Mouse (Mus musculus): ENCODE results near the gene Lce3e. TPM values are rescaled to one million over a fixed set of nuclear protein-coding genes. Genes with fewer than 3 reads are reported as not detected.

The Lce3e gene
- polyA plus RNA-seq (2015; fragmentation: Illumina TruSeq; extraction: RNeasy Lipid Tissue Mini Kit (QIAGEN cat#74804); ENCODE audit: insufficient read depth, low replicate concordance) = not detected

DNA sequence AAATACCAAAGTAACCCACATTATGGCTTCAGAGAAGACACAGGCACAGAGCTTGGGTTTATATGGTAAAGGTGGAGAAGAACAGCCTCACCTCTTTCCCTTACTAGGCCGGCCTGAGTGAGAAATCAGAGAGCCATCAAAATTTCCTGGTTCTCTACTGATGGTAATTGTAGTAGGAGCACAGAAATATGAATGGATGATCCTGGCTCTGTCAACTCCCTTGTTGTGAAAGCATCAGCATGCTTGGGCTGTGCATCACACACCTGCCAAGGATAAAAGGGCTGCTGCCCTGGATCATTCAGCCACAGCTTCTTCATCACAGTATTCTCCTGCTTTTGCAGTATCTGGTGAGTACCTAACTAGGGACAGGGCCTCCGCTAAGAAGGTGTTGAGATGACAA, at the start of gene Lce3e:
TSS of gene Lce3e (plus strand) at position 301 of the 400 bp plus-strand sequence.

GRCm38 (mm10) chr3:92926130-92926529, 40.7 kb upstream of the Lce3e start, which contains the start of gene Lce3a:
Gene Lce3a (minus strand): TSS chr3:92926230.

DNA sequence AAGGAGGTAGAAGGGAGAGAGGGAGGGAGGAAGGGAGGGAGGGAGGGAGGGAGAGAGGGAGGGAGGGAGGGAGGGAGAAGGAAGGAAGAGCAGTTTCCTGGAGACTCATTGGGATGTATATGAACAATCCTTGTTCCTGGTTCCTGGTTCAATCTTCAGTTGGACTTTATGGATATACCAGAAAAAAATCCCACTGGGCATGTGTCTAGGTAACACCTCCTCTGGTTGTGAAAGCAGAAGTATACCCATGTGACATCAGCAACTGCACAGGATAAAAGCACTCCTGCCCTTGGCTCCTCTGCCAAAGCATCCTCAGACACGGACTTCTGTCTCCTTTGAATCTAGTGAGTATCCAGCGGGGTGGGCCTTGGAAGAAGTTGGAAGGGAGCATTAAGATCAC, 34.2 kb upstream of the Lce3e start, which contains the start of gene Lce3b:
TSS of gene Lce3b (plus strand) at position 301 of the 400 bp plus-strand sequence.

GRCm38 (mm10) chr3:92944186-92944585, 22.7 kb upstream of the Lce3e start, which contains the start of gene Lce3c:
Gene Lce3c (plus strand): TSS chr3:92944486.

DNA sequence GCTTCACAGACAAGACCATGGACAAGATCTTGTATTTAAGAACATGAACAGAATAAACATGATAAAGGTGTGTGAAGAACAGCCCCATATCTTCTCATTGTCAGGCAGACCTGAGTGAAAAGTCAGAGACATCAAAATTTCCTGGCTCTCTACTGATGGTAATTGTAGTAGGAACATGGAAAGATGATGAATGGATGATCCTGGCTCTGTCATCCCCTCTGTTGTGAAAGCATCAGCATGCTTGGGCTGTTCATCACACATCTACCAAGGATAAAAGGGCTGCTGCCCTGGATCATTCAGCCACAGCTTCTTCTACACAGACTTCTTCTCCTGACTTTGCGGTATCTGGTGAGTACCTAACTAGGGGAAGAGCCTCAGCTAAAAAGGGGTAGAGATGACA, 9.8 kb upstream of the Lce3e start, which contains the start of gene Lce3d:
TSS of gene Lce3d (plus strand) at position 301 of the 400 bp plus-strand sequence.

DNA sequence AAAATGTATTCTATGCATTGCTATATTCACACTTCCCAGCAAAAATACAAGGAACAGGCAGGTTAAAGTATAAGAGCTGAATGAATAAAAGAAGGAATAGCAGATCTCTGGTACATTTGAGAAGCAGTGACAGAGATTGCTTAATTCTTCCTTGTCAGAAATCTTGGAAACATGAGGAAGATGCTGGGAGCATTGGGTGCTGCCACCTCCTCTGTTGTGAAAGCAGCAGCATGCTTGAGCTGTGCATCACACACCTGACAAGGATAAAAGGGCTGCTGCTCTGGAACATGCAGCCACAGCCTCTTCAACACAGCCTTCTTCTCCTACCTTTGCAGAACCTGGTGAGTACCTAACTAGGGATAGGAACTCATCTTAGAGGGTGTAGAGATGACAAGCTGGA, 25.1 kb downstream of the Lce3e start, which contains the start of gene Lce3f:
TSS of gene Lce3f (plus strand) at position 301 of the 400 bp plus-strand sequence.

DNA sequence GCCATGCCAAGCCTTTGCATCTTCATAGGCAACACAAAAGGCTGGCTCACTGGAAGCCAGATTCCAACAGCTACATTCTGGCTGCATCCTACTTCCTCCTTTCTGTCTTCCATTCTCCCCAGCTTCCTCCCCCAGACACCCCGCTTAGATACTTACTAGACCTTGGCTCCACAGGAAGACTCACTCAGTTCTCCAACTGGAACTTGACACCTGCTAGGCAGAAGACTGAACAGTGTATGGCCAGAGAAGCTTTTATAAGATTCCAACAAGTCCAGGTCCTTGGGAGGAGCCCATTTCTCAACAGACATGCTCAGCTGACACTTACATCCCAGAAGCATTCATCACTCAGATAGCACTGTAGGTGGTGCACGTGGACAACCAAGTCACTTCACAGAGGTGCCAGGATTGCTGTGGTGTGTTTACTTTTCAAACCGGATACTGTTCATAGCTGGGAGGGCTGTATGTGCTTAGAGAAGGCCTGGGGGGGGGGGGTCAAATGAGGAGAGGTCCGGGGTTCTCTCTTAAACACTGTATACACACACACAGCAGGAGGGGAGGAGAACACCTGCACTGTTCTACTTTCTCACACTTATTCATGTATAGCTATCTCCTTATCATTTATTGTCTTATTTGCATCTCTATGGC, 48.7 kb downstream of the Lce3e start, which contains the start of gene Crct1:
TSS of gene Crct1 (minus strand) at position 228 of the 645 bp plus-strand sequence.

Other genes starting within 250 kb of the Lce3e start
- not detected for gene Lce1f, start 246.7 kb upstream of the Lce3e start, polyA plus RNA-seq (2015; fragmentation: Illumina TruSeq; extraction: RNeasy Lipid Tissue Mini Kit (QIAGEN cat#74804); ENCODE audit: insufficient read depth, low replicate concordance)
- gene Gm38119, start 228.0 kb upstream of the Lce3e start, polyA plus RNA-seq (2015; fragmentation: Illumina TruSeq; extraction: RNeasy Lipid Tissue Mini Kit (QIAGEN cat#74804); ENCODE audit: insufficient read depth, low replicate concordance) = not detected
- gene Lce1g, start 214.7 kb upstream of the Lce3e start, polyA plus RNA-seq (2015; fragmentation: Illumina TruSeq; extraction: RNeasy Lipid Tissue Mini Kit (QIAGEN cat#74804); ENCODE audit: insufficient read depth, low replicate concordance) = not detected
- not detected for gene Lce1h, start 202.0 kb upstream of the Lce3e start, polyA plus RNA-seq (2015; fragmentation: Illumina TruSeq; extraction: RNeasy Lipid Tissue Mini Kit (QIAGEN cat#74804); ENCODE audit: insufficient read depth, low replicate concordance)
- not detected for gene Lce1i, start 188.2 kb upstream of the Lce3e start, polyA plus RNA-seq (2015; fragmentation: Illumina TruSeq; extraction: RNeasy Lipid Tissue Mini Kit (QIAGEN cat#74804); ENCODE audit: insufficient read depth, low replicate concordance)
- not detected for gene Lce1j, start 176.5 kb upstream of the Lce3e start, polyA plus RNA-seq (2015; fragmentation: Illumina TruSeq; extraction: RNeasy Lipid Tissue Mini Kit (QIAGEN cat#74804); ENCODE audit: insufficient read depth, low replicate concordance)
- gene Lce1k, start 159.2 kb upstream of the Lce3e start, polyA plus RNA-seq (2015; fragmentation: Illumina TruSeq; extraction: RNeasy Lipid Tissue Mini Kit (QIAGEN cat#74804); ENCODE audit: insufficient read depth, low replicate concordance) = not detected
- not detected for gene Kprp, start 139.8 kb upstream of the Lce3e start, polyA plus RNA-seq (2015; fragmentation: Illumina TruSeq; extraction: RNeasy Lipid Tissue Mini Kit (QIAGEN cat#74804); ENCODE audit: insufficient read depth, low replicate concordance)
- gene Lce1l, start 115.8 kb upstream of the Lce3e start, polyA plus RNA-seq (2015; fragmentation: Illumina TruSeq; extraction: RNeasy Lipid Tissue Mini Kit (QIAGEN cat#74804); ENCODE audit: insufficient read depth, low replicate concordance) = not detected
- gene 2310050C09Rik, start 96.8 kb upstream of the Lce3e start, polyA plus RNA-seq (2015; fragmentation: Illumina TruSeq; extraction: RNeasy Lipid Tissue Mini Kit (QIAGEN cat#74804); ENCODE audit: insufficient read depth, low replicate concordance) = not detected
- not detected for gene Lce3a, start 40.8 kb upstream of the Lce3e start, polyA plus RNA-seq (2015; fragmentation: Illumina TruSeq; extraction: RNeasy Lipid Tissue Mini Kit (QIAGEN cat#74804); ENCODE audit: insufficient read depth, low replicate concordance)
- not detected for gene Lce3b, start 34.1 kb upstream of the Lce3e start, polyA plus RNA-seq (2015; fragmentation: Illumina TruSeq; extraction: RNeasy Lipid Tissue Mini Kit (QIAGEN cat#74804); ENCODE audit: insufficient read depth, low replicate concordance)
- not detected for gene Lce3c, start 22.6 kb upstream of the Lce3e start, polyA plus RNA-seq (2015; fragmentation: Illumina TruSeq; extraction: RNeasy Lipid Tissue Mini Kit (QIAGEN cat#74804); ENCODE audit: insufficient read depth, low replicate concordance)
- gene Lce3d, start 9.7 kb upstream of the Lce3e start, polyA plus RNA-seq (2015; fragmentation: Illumina TruSeq; extraction: RNeasy Lipid Tissue Mini Kit (QIAGEN cat#74804); ENCODE audit: insufficient read depth, low replicate concordance) = not detected
- not detected for gene Lce3f, start 25.2 kb downstream of the Lce3e start, polyA plus RNA-seq (2015; fragmentation: Illumina TruSeq; extraction: RNeasy Lipid Tissue Mini Kit (QIAGEN cat#74804); ENCODE audit: insufficient read depth, low replicate concordance)
- gene Crct1, start 48.6 kb downstream of the Lce3e start, polyA plus RNA-seq (2015; fragmentation: Illumina TruSeq; extraction: RNeasy Lipid Tissue Mini Kit (QIAGEN cat#74804); ENCODE audit: insufficient read depth, low replicate concordance) = not detected
- gene Lce1m, start 52.0 kb downstream of the Lce3e start, polyA plus RNA-seq (2015; fragmentation: Illumina TruSeq; extraction: RNeasy Lipid Tissue Mini Kit (QIAGEN cat#74804); ENCODE audit: insufficient read depth, low replicate concordance) = not detected
- gene Gm4858, start 101.8 kb downstream of the Lce3e start, polyA plus RNA-seq (2015; fragmentation: Illumina TruSeq; extraction: RNeasy Lipid Tissue Mini Kit (QIAGEN cat#74804); ENCODE audit: insufficient read depth, low replicate concordance) = not detected
- gene Crnn, start 177.7 kb downstream of the Lce3e start, polyA plus RNA-seq (2015; fragmentation: Illumina TruSeq; extraction: RNeasy Lipid Tissue Mini Kit (QIAGEN cat#74804); ENCODE audit: insufficient read depth, low replicate concordance) = not detected
- gene Flg2, start 230.2 kb downstream of the Lce3e start, polyA plus RNA-seq (2015; fragmentation: Illumina TruSeq; extraction: RNeasy Lipid Tissue Mini Kit (QIAGEN cat#74804); ENCODE audit: insufficient read depth, low replicate concordance) = not detected

All from spleen, adult 10 weeks (tissue).